Mouse (Mus musculus) ES-CJ7 (cell line): ENCODE measurements around the gene Hoxa11.

Experiments used
- DNase-seq: peaks from one replicate; pipeline ENCODE4 v3.0.0; 2011; ENCODE audit warnings: low read depth, low spot score

Gene Hoxa11

DNA sequence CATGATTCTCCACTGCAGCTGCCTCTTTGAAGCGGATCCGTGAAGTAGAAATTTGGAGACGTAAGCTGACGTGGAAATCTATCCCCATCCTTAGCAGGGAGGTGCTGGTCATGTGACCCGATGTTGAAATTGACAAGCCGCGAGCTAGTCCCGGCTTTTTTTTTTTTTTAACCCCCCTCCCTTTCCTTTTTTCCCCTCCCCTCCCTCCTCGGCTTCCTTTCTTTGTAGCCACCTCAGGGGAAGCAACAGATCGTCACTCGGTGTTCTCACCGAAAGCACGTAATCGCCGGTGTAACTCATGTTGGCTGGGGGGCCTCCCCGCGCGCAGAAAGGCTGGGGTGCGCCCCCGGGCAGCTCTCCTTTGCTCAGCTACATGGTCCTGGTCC lies at the start of gene Hoxa11:
Hoxa11 (minus strand) TSS at position 54 of the 386 bp plus-strand sequence.
- DNase-seq = peak; percentile 69

DNA sequence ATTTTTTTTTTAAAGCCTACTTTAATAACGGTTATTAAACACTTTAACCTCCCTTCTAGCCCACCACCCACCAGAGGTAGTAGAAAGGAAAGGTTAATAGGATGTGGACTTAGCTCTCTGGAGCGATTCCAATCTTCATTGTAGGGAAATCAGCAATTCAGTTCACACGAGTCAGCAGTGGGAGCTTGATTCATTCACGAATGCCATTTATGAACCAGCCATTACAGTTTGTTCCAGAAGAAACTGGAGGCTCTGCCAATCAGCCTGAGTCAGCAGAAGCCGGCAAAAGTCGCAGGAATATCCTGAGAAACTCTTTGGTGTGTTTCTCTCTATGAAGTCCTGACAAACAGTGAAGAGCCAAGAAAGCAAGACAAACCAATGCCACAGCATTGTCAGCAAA lies 49.0 kb upstream of the Hoxa11 start:
- no peak for DNase-seq

DNA sequence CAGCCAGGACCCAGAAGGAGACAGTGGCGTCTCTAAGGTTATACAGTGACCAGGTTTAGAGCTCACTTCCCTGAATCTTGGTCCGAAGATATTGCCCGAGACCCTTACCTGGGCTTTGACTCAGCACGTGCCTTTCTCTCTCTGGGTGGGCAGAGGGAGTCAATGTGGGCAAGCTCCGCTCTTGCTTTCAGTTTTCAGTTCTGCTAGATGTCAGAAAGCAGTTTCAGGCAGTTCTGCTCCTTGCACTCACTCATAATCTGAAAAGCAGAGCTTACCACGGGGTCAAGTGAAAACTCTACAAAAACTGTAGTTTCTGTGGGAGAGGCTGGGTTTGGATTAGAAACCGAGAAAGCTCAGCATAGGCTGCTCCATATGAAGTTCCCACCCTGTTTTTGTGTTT lies 46.7 kb upstream of the Hoxa11 start:
- DNase-seq = no peak

DNA sequence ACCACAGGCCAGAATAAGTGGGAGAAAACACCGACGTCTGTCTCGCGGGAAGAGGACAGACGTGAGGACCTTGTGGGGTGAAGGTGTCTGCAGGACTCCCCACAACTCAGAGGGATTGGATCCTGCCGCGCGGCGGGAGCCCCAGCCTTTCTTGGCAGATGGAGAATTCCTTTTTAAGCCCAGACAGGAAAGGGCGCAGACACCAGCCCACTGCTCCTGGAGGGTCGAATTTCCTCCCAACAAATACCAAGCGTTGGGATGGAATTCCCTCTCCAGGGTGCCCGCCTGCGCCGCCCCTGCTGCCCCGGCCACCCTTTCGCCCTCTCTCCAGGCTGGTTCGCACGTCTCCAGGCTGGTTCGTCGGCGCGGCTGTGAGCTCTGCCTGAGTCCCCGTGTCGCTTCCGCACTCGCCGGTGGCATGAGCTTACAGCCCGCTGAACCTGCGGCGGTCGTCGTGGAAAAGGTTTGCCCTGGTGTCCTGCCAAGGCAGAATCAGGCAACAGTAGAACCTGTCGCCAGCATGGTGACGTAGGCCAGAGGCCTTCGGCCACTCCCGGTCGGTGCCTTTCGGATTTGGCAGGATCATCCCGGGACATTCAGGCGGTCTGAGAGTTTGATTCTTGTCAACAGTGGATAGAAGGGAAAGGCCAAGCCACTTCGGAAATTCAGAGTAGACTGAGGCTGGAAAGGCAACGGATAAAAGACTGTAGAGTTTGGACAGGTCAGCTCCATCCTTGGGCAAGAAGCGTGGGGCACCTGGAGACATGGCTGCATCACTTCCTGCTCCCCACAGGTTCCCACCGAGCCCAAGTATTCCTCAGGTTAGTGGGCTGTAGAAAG lies 45.6 kb upstream of the Hoxa11 start:
- DNase-seq = peak; percentile 48

DNA sequence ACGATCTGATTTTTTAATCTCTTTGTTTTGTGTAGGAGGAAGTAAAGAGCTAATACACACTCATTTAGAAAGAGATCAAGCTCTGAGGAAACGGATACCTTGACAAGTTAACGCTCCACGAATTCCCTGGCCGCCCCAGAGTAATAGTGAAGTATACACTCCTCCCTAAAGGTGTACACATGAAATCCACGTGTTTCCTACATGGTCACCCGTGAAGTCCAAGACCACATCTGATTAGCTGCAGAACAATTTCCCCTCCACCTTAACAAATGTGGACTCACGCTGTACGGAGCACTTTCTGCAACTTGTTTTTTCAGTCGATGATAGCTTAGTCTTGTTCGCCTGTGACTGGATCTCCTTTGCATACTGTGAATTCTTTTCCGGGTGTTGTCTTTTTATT lies 44.6 kb upstream of the Hoxa11 start:
- DNase-seq = no peak

DNA sequence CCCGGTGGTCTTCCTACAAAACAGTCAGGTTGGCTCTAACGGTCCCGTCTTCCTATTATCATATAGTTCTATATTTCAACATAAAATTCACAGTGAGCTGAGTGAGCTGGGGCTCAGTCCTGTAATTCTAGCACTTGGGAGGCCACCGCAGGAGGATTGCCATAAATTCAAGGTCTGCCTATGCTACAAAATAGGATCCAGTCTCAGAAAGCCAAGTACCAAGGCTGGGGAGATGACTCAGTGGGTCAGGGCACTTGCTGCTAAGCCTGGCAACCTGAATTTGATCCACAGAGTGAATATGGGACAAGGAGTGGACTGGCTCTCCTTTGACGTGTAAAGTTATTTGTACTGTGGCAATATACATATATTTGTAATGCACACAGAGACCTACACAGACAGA lies 38.3 kb upstream of the Hoxa11 start:
- DNase-seq = no peak

DNA sequence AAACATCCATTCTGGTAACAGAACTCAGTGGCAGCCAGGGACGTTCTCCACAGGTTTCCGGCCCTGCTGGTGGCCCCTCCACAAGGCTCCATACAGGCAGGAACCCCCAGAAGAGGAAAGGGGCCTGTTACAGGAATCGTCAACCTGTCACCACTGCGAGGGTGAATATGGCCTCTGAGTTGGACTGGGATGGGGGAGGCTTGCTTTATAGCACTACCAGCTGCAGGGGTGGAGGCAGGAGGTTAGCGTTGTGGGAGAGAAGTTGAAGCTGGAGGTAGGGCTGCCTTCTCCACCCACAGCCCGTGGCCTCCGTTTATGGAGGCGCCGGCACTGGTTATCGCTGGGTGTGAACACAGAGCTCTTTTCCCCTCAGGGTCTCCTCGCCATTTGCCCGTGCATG lies 35.5 kb upstream of the Hoxa11 start:
- DNase-seq = no peak

DNA sequence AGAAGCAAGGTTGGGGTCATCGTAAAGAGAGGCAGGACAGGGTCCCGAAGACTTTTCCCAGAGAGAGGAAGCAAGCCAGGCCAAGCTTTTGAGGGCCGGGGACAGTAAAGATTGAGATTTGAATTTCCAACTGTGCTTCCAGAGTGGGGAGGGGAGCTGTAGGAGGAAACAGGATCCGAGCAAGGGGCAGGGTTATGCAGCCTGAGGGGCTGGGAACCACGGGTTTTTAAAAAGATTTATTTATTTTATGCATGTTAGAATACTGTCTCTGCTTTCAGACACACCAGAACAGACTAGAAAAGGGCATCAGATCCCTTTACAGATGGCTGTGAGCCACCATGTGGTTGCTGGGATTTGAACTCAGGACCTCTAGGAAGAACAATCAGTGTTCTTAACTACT lies 31.3 kb upstream of the Hoxa11 start:
- no peak for DNase-seq

DNA sequence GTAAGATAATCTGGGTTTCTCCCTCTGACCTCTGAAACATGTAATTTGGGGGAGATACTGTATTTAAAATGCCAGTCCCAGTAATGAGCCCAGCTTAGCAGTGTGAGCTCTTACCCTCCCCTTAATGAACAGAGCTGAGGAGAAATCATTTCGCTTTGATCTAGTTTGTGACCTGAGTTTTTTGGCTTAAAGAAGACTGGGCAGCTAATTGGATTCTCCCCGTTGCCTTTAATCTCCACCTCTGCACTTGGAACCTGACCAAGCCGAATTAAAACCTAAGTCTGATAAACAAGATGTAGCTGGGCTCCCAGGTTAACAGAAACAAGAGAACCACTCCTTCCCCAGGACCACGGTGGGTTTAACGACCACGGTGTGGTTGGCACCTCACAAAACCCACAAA lies 30.8 kb upstream of the Hoxa11 start:
- no peak for DNase-seq

DNA sequence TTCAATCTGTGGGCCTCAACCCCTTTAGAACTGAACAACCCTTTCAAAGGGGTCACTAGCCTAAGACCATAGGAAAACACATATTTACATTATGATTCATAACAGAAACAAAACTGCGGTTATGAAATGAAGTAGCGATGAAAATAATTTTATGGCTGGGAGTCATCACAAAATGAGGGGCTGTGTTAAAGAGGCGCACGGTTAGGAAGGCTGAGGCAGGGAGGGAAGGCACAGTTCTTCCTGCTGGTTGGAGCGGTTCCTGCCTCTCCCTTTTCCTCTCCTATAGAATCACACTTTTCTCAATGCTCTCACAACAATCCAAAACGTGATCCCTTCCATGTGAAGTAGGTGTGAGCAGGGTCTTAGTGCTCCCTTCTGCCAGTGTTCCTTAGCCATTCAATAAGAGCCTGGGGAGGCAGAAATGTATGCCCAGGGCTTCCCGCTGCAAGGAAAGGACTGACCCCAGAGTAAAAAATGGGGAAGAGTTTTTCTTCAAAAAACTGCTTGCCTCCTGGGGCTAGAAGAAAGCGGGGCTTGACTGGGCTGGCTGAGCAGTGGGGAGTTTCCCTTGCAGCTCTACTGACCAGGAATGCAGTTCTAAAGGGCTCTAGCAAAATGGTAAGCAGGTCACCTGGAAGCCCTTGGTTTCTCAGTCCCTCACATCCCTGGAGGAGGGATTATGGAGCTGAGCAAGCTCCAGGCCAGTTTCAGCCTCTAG lies 30.1 kb upstream of the Hoxa11 start:
- no peak for DNase-seq

DNA sequence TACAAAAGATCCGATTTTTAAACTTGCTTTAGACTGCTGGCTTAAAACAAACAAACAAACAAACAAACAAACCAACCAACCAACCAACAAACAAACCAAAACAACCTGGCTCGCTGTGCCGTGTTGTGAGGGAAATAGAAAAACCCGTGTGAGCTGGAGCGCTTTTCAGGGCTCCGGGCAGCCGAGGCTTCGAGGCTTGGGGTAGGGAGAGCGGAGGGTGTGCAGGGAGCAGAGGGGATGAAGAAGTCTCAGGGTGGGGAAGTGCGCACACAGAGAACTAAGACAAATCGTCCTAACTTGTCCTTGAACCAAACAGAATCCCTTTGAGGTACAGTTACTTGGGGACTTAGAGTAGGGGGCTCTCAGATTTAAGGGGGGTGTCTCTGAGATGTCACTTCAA lies 29.0 kb upstream of the Hoxa11 start:
- DNase-seq = peak; percentile 29

DNA sequence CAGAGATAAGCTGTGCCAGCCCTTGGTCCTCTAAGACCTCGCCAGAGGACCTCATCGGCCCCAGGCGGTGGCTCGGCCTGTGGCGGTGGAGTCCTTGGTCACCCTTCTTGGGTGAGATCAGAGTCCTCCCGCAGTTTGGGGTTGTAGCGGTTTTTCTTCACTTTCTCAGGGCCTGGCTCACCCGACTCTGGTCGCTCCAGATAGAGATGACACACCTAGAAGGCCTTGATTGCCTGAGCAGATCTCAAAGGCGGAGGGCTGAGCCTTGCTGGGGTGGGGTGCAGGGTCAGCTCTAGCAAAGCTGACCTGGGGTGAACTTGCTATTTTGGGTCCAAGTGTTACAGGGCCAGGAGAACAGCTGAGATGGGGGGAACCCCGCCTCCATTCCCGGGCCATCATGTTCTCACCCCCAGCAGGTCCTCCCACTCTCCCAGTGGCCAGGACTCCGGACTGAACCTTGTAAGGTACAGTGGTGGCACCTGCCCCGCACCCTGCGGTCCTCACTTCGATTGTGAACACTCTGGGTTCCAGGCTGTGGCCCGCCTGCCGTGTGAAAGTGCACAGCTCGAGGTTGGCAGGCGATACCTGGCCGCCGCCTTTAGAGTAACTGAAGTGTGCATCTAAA lies 28.2 kb upstream of the Hoxa11 start:
- no peak for DNase-seq

DNA sequence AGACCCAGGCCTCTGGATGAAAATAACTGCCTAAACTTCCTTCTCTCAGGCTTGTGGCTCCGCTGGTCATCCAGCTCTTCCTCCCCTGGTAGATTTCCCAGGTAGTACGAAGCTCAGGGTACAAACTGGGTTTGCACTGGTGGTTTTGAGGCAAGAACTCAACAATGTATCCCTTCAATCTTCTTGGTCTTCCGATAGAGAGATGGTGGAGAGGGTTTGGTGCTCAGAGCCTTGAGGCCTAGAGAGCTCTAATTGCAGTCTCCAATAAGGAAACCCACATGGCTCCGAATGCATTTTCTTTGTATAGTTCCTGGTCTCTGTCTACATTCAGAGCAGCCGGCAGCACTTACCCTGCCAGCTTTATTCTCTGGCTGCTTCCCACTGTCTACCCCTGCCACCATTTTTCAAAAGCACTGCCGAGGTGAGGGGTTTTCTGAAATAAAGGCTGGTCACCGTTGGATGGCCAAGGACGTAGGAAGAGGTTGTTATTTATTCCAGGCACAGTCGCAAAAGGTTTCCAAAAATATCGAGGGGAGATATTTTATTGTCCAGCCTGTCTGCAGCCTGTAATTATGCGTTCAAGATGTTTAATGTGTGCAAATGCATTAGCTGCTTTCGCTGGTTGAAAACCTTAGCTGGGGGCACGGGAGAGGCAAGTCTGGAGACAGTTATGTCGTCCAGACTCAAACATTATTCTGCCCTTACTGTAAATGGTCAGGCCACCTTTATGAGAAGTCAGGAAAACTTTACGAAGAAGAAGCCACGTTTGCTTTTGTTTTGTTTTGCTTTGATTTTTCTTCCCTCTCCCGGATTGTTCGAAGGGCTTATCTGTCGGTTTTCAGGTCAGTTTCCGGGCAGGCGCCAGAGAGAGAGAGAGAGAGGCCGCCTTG lies 27.4 kb upstream of the Hoxa11 start:
- DNase-seq = no peak

DNA sequence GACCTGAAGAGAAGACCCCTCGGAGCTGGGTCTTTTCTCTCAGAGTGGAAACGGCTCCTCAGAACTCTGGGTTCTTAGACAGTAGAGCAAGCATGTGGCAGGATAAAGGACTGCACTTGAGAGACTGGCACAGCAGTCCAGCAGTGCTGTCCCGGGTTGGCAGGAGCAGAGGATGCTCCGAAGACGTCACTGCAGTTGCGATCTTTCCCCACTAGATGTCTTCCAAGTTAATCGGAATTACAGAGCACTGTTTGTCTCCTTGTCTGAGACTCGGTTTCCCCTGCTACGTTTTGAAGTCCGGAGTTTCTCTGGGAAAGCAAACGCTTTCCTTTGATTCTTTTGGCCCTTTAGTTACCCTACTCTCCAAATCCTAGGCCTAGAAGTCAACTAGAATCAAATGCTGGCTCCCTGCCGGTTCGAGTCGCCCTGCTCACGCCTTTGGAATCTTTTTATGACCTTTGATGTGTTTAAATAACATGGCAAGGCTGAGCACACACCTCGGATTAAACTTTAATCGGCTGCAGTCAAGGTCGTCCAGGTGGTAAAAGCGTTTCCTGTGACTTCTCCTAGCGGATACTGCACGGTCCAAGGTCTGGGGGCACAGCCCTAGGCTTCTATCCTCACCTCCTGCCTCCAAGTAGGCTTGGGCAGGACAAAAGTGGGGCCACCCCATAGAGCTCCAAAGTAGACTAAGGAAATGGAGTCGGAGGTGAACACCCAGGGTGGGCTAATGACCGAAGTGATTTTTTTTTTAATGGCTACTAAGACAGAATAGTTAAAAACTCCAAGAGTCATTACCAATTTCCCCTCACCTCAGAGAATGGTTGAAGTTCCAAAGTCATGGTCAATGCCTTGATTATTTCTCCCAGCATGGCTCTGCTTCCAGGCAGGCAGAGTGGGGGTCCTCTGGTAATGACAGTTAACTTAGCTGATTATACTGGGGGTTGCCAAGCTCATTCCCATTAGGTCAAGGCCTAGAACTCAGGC lies 25.2 kb upstream of the Hoxa11 start:
- peak; percentile 79 for DNase-seq

DNA sequence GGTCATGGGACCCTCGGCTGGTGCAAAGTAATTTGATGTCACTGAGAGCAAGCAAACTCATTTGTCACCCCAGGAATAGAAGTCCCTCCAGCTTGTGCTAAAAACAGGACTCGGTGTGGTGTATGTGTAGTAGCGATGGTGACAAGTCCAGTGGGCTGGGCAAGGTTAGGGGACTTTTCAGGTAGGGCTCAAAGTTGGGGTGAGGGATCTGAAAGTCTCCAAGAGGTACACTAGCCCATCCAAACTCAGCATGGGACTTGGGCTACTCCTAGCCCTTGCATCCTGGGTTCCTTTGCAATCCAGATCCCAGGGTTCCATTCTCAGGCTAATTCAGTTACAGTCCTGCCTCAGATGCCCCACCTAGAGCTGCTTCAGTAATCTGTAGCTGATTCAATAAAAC lies 23.1 kb upstream of the Hoxa11 start:
- DNase-seq = no peak

DNA sequence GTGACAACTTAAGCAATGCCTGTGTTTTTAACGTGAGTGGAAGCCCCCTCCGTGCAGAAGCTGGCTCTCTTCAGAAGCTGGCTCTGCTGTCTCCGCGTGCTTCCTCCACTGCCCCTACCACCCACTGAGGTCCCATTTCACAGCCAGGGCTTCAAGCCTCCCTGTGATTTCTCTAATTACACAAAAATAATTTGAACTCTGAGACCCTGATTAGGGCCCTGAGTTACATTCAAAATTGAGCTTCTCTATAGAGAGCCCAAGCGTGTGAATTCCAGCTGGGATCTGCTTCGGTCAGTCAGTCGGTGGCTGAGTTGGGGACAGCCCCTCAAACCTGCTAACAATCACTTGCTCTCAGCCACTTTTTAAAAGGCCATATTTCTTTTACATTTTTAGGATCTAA lies 22.7 kb upstream of the Hoxa11 start:
- no peak for DNase-seq

DNA sequence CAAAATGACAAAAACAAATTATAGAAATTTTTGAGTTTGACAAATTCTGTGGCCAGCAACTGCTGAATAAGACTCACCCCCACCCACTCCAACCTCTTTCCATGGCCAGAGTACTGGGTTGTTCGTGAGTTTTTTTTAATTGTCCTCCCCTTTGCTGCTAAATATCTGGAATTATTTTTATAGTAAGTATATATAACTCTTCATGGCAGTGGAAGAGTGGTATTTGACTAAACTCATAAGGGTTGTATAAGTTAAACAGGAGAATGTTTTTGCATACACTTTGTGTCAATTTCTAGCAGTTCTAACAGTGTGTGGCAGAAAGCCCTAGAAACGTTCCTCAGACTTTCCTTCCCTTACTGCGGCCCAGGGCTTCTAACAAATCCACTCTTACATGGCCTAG lies 22.1 kb upstream of the Hoxa11 start:
- no peak for DNase-seq

DNA sequence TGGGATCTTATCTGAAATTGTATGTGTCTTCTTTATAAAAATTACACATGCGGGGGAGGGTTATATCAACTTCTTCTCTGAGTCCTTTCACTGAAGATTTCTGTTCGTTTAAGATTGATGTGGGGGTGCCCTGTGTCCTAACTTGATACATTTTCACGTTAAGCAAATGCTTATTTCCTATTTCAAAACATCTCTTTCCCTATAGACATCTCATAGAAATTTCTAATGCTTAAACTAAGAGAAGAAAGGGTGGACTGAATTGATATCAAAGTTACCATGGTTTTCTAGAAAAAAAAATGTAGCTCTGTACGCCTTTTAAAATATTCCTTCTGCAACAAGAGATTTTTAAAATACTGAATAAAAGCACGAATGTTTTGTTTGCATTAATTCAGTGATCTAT lies 21.6 kb upstream of the Hoxa11 start:
- no peak for DNase-seq

DNA sequence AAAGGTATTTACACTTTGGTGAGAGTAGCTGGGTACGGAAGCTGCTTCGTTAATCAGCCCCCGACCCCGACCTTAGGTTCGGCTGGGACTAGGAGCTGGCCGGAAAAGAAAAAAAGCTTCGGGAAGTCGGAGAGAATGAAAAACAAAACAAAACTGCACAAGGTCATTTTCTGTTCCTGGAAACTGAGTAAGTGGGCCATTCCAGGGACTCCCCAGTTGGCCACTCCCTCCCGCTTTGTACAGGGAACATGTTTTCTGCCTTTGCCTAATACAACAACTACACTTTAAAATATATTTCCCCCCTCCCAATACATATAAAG lies 21.0 kb upstream of the Hoxa11 start:
- no peak for DNase-seq

DNA sequence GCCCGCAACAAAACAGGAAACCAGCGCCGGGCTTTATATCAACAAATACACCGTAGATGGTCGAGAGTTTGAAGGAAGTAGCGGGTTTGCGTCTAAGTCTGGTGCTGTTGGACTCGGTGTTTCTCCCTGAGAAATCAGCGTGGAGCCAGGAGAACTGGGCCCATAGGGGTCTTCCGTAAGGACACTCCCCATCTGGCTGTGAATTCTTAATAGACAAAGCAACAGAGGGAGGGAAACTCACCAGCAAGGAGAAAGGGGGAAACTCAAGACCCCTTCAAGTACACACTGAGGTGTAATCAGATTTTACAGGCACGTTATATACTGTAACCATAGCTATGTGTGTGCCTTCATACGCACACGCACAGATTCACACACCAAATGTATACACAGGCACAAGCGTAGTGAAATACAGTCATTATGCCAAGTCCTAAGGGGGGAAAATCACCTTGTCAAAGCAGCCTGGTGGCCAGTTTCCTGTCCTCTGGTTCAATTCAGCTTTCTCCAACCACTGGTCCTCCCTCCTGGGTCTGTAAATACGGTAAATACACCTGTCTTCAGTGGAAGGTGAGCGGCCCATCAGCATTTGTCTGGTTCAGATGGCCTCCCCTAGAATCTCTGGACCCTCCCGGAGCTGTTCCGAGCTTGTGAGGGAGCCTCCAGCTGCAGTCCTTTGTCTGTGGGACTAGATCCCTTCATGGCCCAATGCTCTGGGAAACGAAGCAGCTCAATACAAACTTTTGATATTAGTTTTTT lies 20.5 kb upstream of the Hoxa11 start:
- no peak for DNase-seq
